ENCODE assay signal across 7 mouse cellular contexts in the genomic region with DNA sequence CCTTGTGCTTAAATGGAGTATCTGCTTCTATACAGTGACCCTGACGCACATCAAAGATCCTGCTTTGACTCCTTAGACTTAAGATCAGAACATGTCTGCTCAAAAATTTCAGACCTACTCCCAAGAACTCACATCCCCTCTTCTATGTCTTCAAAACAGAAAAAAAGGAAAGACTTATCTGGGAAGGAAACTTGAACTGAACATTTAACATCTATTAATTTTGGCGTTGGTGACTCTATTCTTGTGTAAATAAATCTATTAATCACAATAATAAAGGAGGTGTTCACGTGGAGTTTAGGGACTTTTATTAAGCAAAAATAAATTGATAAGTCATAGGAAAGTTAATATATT. TPM values are rescaled to one million over a fixed set of nuclear protein-coding genes. Genes with fewer than 3 reads are reported as not detected.
DNase-seq lines count a peak whose midpoint lies in the region; ATAC-seq lines count a peak whose summit lies in the region.

No protein-coding gene starts in this region.

- WGBS in forebrain, embryonic 13.5 days = 32% methylated on average over 3 of the region's 3 CpGs
- WGBS in limb, embryonic 15.5 days = 23% methylated on average over 3 of the region's 3 CpGs
- WGBS in stomach, embryonic 16.5 days = 20% methylated on average over 3 of the region's 3 CpGs

- peak overlapping the region; percentile 97 for H3K4me3 ChIP-seq in megakaryocyte, embryonic 14.5 days (replicated peaks)
- H3K4me3 ChIP-seq in forebrain, embryonic 13.5 days = peak overlapping the region; percentile 81
- H3K4me3 ChIP-seq in limb, embryonic 15.5 days = peak overlapping the region; percentile 76
- peak overlapping the region; percentile 86 for H3K4me3 ChIP-seq in stomach, embryonic 16.5 days (replicated peaks; ENCODE audit: low read length)

- H3K9ac ChIP-seq in forebrain, embryonic 13.5 days = peak overlapping the region; percentile 96
- peak overlapping the region; percentile 92 for H3K9ac ChIP-seq in limb, embryonic 15.5 days
- H3K9ac ChIP-seq in stomach, embryonic 16.5 days (ENCODE audit: low read length) = peak overlapping the region; percentile 98

- peaks cover 32% of the 10 kb centered on the region for H3K36me3 ChIP-seq in megakaryocyte, embryonic 14.5 days (replicated peaks; ENCODE audit: low read length)
- peaks cover 24% of the 10 kb centered on the region for H3K36me3 ChIP-seq in forebrain, embryonic 13.5 days (ENCODE audit: poor library complexity, severe bottlenecking)
- peaks cover 16% of the 10 kb centered on the region for H3K36me3 ChIP-seq in limb, embryonic 15.5 days
- H3K36me3 ChIP-seq in stomach, embryonic 16.5 days (ENCODE audit: control insufficient read depth, insufficient read depth, low read length) = 0 out of 2 replicates have a peak, but pooled peaks cover 3% of the 10 kb centered on the region

- intact Hi-C loops in gastrocnemius, postnatal 14 days (cut with DNase I; ENCODE audit: low total_unique reads) = no loop called here

- no peak overlapping the region for H3K27ac ChIP-seq in forebrain, embryonic 13.5 days
- H3K27ac ChIP-seq in limb, embryonic 15.5 days = peak overlapping the region; percentile 97
- H3K27ac ChIP-seq in stomach, embryonic 16.5 days (ENCODE audit: low read length) = peak overlapping the region; percentile 96

- no peaks in the 10 kb centered on the region for H3K9me3 ChIP-seq in megakaryocyte, embryonic 14.5 days
- no peaks in the 10 kb centered on the region for H3K9me3 ChIP-seq in forebrain, embryonic 13.5 days (replicated peaks)
- no peaks in the 10 kb centered on the region for H3K9me3 ChIP-seq in limb, embryonic 15.5 days
- H3K9me3 ChIP-seq in stomach, embryonic 16.5 days (replicated peaks; ENCODE audit: control insufficient read depth, low read length) = no peaks in the 10 kb centered on the region

- no peaks in the 10 kb centered on the region for H3K27me3 ChIP-seq in megakaryocyte, embryonic 14.5 days (replicated peaks)
- no peaks in the 10 kb centered on the region for H3K27me3 ChIP-seq in forebrain, embryonic 13.5 days
- H3K27me3 ChIP-seq in limb, embryonic 15.5 days = no peaks in the 10 kb centered on the region
- no peaks in the 10 kb centered on the region for H3K27me3 ChIP-seq in stomach, embryonic 16.5 days (ENCODE audit: control insufficient read depth, insufficient read depth, low read length)

- ATAC-seq in megakaryocyte, adult 5-6 weeks (ENCODE audit: poor library complexity, severe bottlenecking) = no peak
- no peak for ATAC-seq in forebrain, embryonic 13.5 days
- ATAC-seq in limb, embryonic 15.5 days (ENCODE audit: insufficient number of reproducible peaks, low FRiP score, low TSS enrichment, low read depth) = no peak
- ATAC-seq in stomach, embryonic 16.5 days (ENCODE audit: insufficient read depth, low FRiP score) = no peak

- H3K4me1 ChIP-seq in megakaryocyte, embryonic 14.5 days = peaks cover 69% of the 10 kb centered on the region
- H3K4me1 ChIP-seq in forebrain, embryonic 13.5 days = peaks cover 19% of the 10 kb centered on the region
- peaks cover 16% of the 10 kb centered on the region for H3K4me1 ChIP-seq in limb, embryonic 15.5 days
- 0 out of 2 replicates have a peak, but pooled peaks cover 6% of the 10 kb centered on the region for H3K4me1 ChIP-seq in stomach, embryonic 16.5 days (ENCODE audit: control insufficient read depth, insufficient read depth, low read length)

- no peak for DNase-seq in gastrocnemius, postnatal 14 days
- no peak for DNase-seq in adrenal gland, postnatal 25 days

- H3K4me2 ChIP-seq in forebrain, embryonic 13.5 days = peak overlapping the region; percentile 66
- H3K4me2 ChIP-seq in limb, embryonic 15.5 days = peak overlapping the region; percentile 58
- peak overlapping the region; percentile 80 for H3K4me2 ChIP-seq in stomach, embryonic 16.5 days (ENCODE audit: low read depth, low read length)

RNA-seq across cellular contexts. Expression of gene Adprh, which starts 0.7 kb away (rescaled TPM):
- polyA plus RNA-seq in megakaryocyte, embryonic 14.5 days (2012; ENCODE audit: insufficient read depth, low replicate concordance) = 423 and 659 TPM in 2 replicates
- total RNA-seq in megakaryocyte, adult 5-6 weeks (2015) = 30.6 and 30.9 TPM in 2 replicates
- 18.3 and 19.2 TPM in 2 replicates for total RNA-seq in megakaryocyte, adult 5-6 weeks (2017)
- polyA plus RNA-seq in forebrain, embryonic 13.5 days (2015; fragmentation: Nextera tagmentation; extraction: Ambion mirVana) = 145 and 153 TPM in 2 replicates
- 106 TPM in 2 replicates for polyA plus RNA-seq in limb, embryonic 15.5 days (2015; fragmentation: Nextera tagmentation; extraction: Ambion mirVana)
- polyA plus RNA-seq in stomach, embryonic 16.5 days (2015; fragmentation: Nextera tagmentation; extraction: Ambion mirVana) = 73.0 and 79.4 TPM in 2 replicates
- total RNA-seq in gastrocnemius, postnatal 14 days (2021) = 10 to 100 TPM; 25.5 to 27.6 TPM
- 44.3 and 52.0 TPM in 2 replicates for total RNA-seq in adrenal gland, postnatal 25 days (2021)

RNA-seq across cellular contexts. Expression of gene Cd80, which starts 2.2 kb away (rescaled TPM):
- 0.17 TPM in 1 of 2 replicates, not detected in the other for polyA plus RNA-seq in megakaryocyte, embryonic 14.5 days (2012; ENCODE audit: insufficient read depth, low replicate concordance)
- total RNA-seq in megakaryocyte, adult 5-6 weeks (2015) = 6.5 and 10.4 TPM in 2 replicates
- total RNA-seq in megakaryocyte, adult 5-6 weeks (2017) = 3.0 and 4.0 TPM in 2 replicates
- polyA plus RNA-seq in forebrain, embryonic 13.5 days (2015; fragmentation: Nextera tagmentation; extraction: Ambion mirVana) = 0.56 and 0.63 TPM in 2 replicates
- 0.35 and 0.38 TPM in 2 replicates for polyA plus RNA-seq in limb, embryonic 15.5 days (2015; fragmentation: Nextera tagmentation; extraction: Ambion mirVana)
- polyA plus RNA-seq in stomach, embryonic 16.5 days (2015; fragmentation: Nextera tagmentation; extraction: Ambion mirVana) = 0.66 and 0.86 TPM in 2 replicates
- under 1 TPM in 1 of 2 experiments, not detected in 1; 0.12 TPM for total RNA-seq in gastrocnemius, postnatal 14 days (2021)
- total RNA-seq in adrenal gland, postnatal 25 days (2021) = 0.67 TPM in 1 of 2 replicates, not detected in the other

RNA-seq across cellular contexts. Expression of gene Pla1a, which starts 20.2 kb away (rescaled TPM):
- not detected in 2 replicates for polyA plus RNA-seq in megakaryocyte, embryonic 14.5 days (2012; ENCODE audit: insufficient read depth, low replicate concordance)
- total RNA-seq in megakaryocyte, adult 5-6 weeks (2015) = 0.38 TPM in 1 of 2 replicates, not detected in the other
- total RNA-seq in megakaryocyte, adult 5-6 weeks (2017) = not detected in 2 replicates
- polyA plus RNA-seq in forebrain, embryonic 13.5 days (2015; fragmentation: Nextera tagmentation; extraction: Ambion mirVana) = 0.25 and 0.45 TPM in 2 replicates
- polyA plus RNA-seq in limb, embryonic 15.5 days (2015; fragmentation: Nextera tagmentation; extraction: Ambion mirVana) = 0.67 and 0.93 TPM in 2 replicates
- polyA plus RNA-seq in stomach, embryonic 16.5 days (2015; fragmentation: Nextera tagmentation; extraction: Ambion mirVana) = 2.3 and 2.6 TPM in 2 replicates
- 1 to 10 TPM; 3.8 to 4.7 TPM for total RNA-seq in gastrocnemius, postnatal 14 days (2021)
- total RNA-seq in adrenal gland, postnatal 25 days (2021) = 30.8 and 37.4 TPM in 2 replicates
